Mouse (Mus musculus): ENCODE measurements around the gene Cnpy3. TPM values are rescaled to one million over a fixed set of nuclear protein-coding genes. Genes with fewer than 3 reads are reported as not detected.
A peak's percentile ranks its signal among the peaks of the same experiment; 100 is the strongest.

The Cnpy3 gene
- polyA plus RNA-seq, 1 experiment from 2014 or later, result 60.8 TPM

DNA sequence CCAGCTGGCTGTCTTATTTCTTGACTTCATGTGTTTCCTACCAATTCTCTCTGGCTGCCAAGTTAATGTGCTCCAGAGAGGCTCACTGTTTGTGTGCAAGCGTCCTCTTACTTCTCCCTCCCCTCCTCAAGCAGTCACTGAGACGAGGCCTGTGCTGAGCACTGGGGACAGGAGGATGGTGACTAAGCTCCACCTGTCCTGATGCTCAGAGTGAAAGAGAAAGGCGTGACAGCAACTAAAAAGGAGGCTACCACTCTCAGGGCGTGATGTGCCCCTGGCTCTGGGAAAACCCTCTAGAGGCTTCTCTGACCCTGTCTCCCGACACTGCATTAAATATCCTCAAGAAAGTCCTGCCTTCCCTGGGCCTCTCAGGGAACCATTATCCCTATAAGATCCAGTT, 2.7 kb downstream of the Cnpy3 start:
- H3K4me2 ChIP-seq, result no peak overlapping the region
- peaks cover 13% of the 10 kb centered on the region; the same call in 1 of the 2 replicates for H3K36me3 ChIP-seq (ENCODE audit: control insufficient read depth, insufficient read depth, low read length)
- H3K27me3 ChIP-seq (replicated peaks; ENCODE audit: control insufficient read depth, insufficient read depth, low read length), result no peaks in the 10 kb centered on the region
- no peak overlapping the region for H3K4me3 ChIP-seq (ENCODE audit: low read depth, low read length)
- DNase-seq (ENCODE audit: low spot score) (no peak), ATAC-seq (replicated peaks; ENCODE audit: low FRiP score) (no peak)
- no peaks in the 10 kb centered on the region for H3K9me3 ChIP-seq (ENCODE audit: control insufficient read depth, low read length)
- no peak overlapping the region for H3K9ac ChIP-seq (ENCODE audit: low read depth, low read length)
- H3K27ac ChIP-seq (ENCODE audit: low read depth, low read length), result no peak overlapping the region
- H3K4me1 ChIP-seq (replicated peaks; ENCODE audit: control insufficient read depth, insufficient read depth, low read length), result peaks cover 12% of the 10 kb centered on the region; the same call in 1 of the 2 replicates
- WGBS, result 92% methylated on average over 5 of the region's 5 CpGs

DNA sequence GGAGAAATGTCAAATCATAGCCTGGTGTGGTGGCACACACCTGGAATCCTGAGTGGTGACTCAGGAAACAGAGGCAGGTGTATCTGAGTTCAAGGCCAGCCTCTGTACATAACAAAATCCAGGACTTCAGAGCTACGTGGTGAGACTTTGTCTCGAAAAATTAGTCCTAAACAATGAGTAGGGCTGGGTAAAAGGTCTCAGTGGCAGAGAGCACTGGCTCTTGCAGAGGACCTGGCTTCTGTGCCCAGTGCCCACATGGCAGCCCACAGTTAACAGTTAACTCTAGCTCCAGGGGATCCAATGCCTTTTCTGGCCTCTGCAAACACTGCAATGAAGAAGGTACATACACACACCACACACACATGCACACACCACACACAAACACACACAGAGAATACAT, 4.2 kb downstream of the Cnpy3 start:
- DNase-seq (ENCODE audit: low spot score) (no peak), ATAC-seq (replicated peaks; ENCODE audit: low FRiP score) (no peak)
- 78% methylated on average over 2 of the region's 2 CpGs for WGBS
- Histone ChIP-seq H3K4me1 (replicated peaks; ENCODE audit: control insufficient read depth, insufficient read depth, low read length) (peaks cover 12% of the 10 kb centered on the region; the same call in 1 of the 2 replicates), H3K27me3 (replicated peaks; ENCODE audit: control insufficient read depth, insufficient read depth, low read length) (no peaks in the 10 kb centered on the region), H3K36me3 (ENCODE audit: control insufficient read depth, insufficient read depth, low read length) (peaks cover 20% of the 10 kb centered on the region; the same call in 1 of the 2 replicates), H3K9ac (ENCODE audit: low read depth, low read length) (no peak overlapping the region), H3K4me2 (no peak overlapping the region), H3K27ac (ENCODE audit: low read depth, low read length) (no peak overlapping the region), H3K4me3 (ENCODE audit: low read depth, low read length) (no peak overlapping the region), H3K9me3 (ENCODE audit: control insufficient read depth, low read length) (no peaks in the 10 kb centered on the region)

DNA sequence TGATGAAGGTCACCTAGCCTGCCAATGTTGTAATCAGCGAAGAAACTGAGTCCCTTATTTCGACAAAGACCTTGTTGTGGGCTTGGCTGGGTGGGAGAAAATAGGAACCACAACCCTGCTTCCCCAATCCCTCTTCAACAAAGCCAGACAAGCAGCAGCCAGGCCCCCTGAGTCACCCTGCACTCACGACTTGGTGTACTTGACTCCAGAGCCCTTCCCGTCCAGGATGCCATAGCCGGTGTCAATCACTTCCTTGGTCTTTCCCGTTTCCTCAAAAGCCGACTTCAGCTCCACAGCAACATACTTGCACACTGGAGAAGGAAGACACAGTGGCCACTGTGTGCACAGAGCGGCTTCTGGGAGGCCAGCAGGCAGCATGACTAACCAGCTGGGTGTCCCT, 4.8 kb downstream of the Cnpy3 start:
- Histone ChIP-seq H3K9ac (ENCODE audit: low read depth, low read length) (no peak overlapping the region), H3K36me3 (ENCODE audit: control insufficient read depth, insufficient read depth, low read length) (peaks cover 24% of the 10 kb centered on the region; the same call in 1 of the 2 replicates), H3K27ac (ENCODE audit: low read depth, low read length) (no peak overlapping the region), H3K4me3 (ENCODE audit: low read depth, low read length) (no peak overlapping the region), H3K9me3 (ENCODE audit: control insufficient read depth, low read length) (no peaks in the 10 kb centered on the region), H3K4me1 (replicated peaks; ENCODE audit: control insufficient read depth, insufficient read depth, low read length) (peaks cover 9% of the 10 kb centered on the region; the same call in 1 of the 2 replicates), H3K27me3 (replicated peaks; ENCODE audit: control insufficient read depth, insufficient read depth, low read length) (no peaks in the 10 kb centered on the region), H3K4me2 (no peak overlapping the region)
- no peak for ATAC-seq (replicated peaks; ENCODE audit: low FRiP score)
- 78% methylated on average over 8 of the region's 8 CpGs for WGBS
- DNase-seq (ENCODE audit: low spot score), result no peak

DNA sequence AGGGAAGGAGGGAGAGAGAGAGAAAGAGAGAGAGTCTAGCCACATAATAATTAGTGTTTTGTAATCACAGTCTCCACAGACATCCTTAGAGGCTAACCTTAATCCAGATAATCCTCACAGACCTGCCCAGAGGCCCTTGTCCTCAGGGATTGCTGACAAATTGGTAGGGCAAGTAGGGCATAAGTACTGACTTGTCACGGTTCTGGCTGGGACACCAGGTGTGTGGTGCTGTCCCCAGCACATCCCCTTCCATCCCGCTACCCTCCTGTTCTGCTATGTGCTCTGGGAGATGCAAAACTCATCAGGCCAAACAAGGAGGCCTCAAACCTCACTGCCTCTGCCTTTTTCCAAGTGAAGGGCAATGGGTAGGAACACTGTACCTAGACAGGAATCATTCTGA, 6.5 kb downstream of the Cnpy3 start:
- WGBS, result 90% methylated on average over 2 of the region's 2 CpGs
- H3K9me3 ChIP-seq (ENCODE audit: control insufficient read depth, low read length), result no peaks in the 10 kb centered on the region

DNA sequence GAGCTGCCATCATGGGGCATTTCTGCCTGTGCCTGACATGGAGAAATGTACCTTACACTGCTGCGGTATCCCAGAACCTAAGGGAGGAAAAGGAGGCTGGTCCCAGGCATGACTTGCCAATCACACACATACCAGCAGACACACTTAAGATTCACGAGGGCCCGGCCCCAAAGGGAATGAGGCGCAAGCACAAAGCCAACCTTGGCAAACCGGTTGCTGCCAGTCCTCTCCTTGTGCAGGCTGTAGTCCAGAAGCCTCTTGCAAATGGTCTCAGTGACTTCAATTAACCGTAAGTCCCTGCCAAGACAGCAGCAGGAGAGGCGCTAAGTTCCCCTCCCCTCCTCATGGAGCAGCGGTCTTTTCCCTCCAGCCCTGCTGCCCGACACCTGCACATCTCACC, 9.0 kb downstream of the Cnpy3 start:
- Histone ChIP-seq H3K4me3 (ENCODE audit: low read depth, low read length) (no peak overlapping the region), H3K36me3 (ENCODE audit: control insufficient read depth, insufficient read depth, low read length) (peaks cover 24% of the 10 kb centered on the region; the same call in 1 of the 2 replicates), H3K27me3 (replicated peaks; ENCODE audit: control insufficient read depth, insufficient read depth, low read length) (no peaks in the 10 kb centered on the region), H3K27ac (ENCODE audit: low read depth, low read length) (no peak overlapping the region), H3K4me2 (no peak overlapping the region), H3K9ac (ENCODE audit: low read depth, low read length) (no peak overlapping the region), H3K9me3 (ENCODE audit: control insufficient read depth, low read length) (no peaks in the 10 kb centered on the region), H3K4me1 (replicated peaks; ENCODE audit: control insufficient read depth, insufficient read depth, low read length) (no peaks in the 10 kb centered on the region; the same call in 1 of the 2 replicates)
- WGBS, result 91% methylated on average over 9 of the region's 9 CpGs
- no peak for ATAC-seq (replicated peaks; ENCODE audit: low FRiP score)
- DNase-seq (ENCODE audit: low spot score), result no peak

More for the DNA sequence above, 6.5 kb downstream of the Cnpy3 start:
- Histone ChIP-seq H3K36me3 (ENCODE audit: control insufficient read depth, insufficient read depth, low read length) (peaks cover 24% of the 10 kb centered on the region; the same call in 1 of the 2 replicates), H3K9ac (ENCODE audit: low read depth, low read length) (no peak overlapping the region), H3K4me3 (ENCODE audit: low read depth, low read length) (no peak overlapping the region), H3K27ac (ENCODE audit: low read depth, low read length) (no peak overlapping the region), H3K4me2 (no peak overlapping the region), H3K27me3 (replicated peaks; ENCODE audit: control insufficient read depth, insufficient read depth, low read length) (no peaks in the 10 kb centered on the region), H3K4me1 (replicated peaks; ENCODE audit: control insufficient read depth, insufficient read depth, low read length) (peaks cover 2% of the 10 kb centered on the region; the same call in 1 of the 2 replicates)
- ATAC-seq (replicated peaks; ENCODE audit: low FRiP score) (no peak), DNase-seq (ENCODE audit: low spot score) (no peak)

DNA sequence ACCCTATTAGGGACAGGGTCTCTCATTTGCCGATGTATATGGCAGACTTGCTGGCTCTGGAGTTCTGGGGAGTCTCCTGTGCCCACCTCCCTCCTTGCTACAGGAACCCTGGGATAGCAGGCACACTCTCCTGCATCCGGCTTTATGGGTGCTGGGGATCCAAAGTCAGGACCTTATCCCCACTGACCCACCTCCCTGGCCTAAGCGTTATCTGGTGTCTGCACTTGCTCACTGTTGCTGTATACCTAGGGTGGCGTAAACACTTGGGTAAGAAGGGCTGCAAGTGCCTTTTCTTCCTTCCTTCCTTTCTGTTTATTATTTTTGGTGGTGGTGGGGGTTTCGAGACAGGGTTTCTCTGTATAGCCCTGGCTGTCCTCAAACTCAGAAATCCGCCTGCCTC, 10.7 kb downstream of the Cnpy3 start:
- H3K9ac ChIP-seq (ENCODE audit: low read depth, low read length), result no peak overlapping the region
- peak overlapping the region; percentile 77 for H3K27ac ChIP-seq (ENCODE audit: low read depth, low read length)
- WGBS, result 78% methylated on average over 6 of the region's 6 CpGs
- peak overlapping the region; percentile 37 for H3K4me2 ChIP-seq
- no peaks in the 10 kb centered on the region for H3K9me3 ChIP-seq (ENCODE audit: control insufficient read depth, low read length)
- peaks cover 2% of the 10 kb centered on the region; the same call in 1 of the 2 replicates for H3K4me1 ChIP-seq (replicated peaks; ENCODE audit: control insufficient read depth, insufficient read depth, low read length)
- DNase-seq (ENCODE audit: low spot score) (no peak), ATAC-seq (replicated peaks; ENCODE audit: low FRiP score) (peak; percentile 87)
- H3K36me3 ChIP-seq (ENCODE audit: control insufficient read depth, insufficient read depth, low read length), result peaks cover 19% of the 10 kb centered on the region; the same call in 1 of the 2 replicates
- H3K27me3 ChIP-seq (replicated peaks; ENCODE audit: control insufficient read depth, insufficient read depth, low read length), result no peaks in the 10 kb centered on the region
- H3K4me3 ChIP-seq (ENCODE audit: low read depth, low read length), result no peak overlapping the region

DNA sequence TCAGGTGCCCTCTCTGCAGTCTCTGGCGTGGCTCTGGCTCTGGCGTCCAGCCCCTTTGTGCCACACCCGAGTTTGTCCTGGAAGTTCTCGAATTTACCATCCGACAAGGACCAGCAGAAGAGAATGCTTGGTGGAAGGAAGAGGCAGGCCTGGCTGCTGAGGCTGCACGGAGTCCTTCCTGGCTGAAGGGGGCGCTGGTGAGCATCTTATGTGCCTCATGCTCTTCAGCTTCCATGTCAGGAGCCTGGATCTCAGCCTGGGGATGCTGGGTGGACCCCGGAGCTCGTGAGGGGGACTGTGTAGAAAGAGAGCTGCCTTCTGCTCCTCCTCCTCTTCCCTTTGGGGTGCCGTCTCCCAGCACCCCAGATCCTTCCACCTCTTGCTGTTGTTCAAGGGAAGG, 15.9 kb downstream of the Cnpy3 start:
- H3K9me3 ChIP-seq (ENCODE audit: control insufficient read depth, low read length), result no peaks in the 10 kb centered on the region
- H3K36me3 ChIP-seq (ENCODE audit: control insufficient read depth, insufficient read depth, low read length), result peaks cover 6% of the 10 kb centered on the region; the same call in 1 of the 2 replicates
- DNase-seq (ENCODE audit: low spot score), result peak; percentile 46
- no peak overlapping the region for H3K9ac ChIP-seq (ENCODE audit: low read depth, low read length)
- H3K4me3 ChIP-seq (ENCODE audit: low read depth, low read length), result no peak overlapping the region
- 0 out of 2 replicates have a peak, but pooled peaks have one; percentile 26 for ATAC-seq (replicated peaks; ENCODE audit: low FRiP score)
- WGBS, result 68% methylated on average over 10 of the region's 10 CpGs
- H3K4me2 ChIP-seq, result no peak overlapping the region
- H3K27me3 ChIP-seq (replicated peaks; ENCODE audit: control insufficient read depth, insufficient read depth, low read length), result no peaks in the 10 kb centered on the region
- peak overlapping the region; percentile 25; the same call in 1 of the 2 replicates for H3K27ac ChIP-seq (ENCODE audit: low read depth, low read length)
- peaks cover 2% of the 10 kb centered on the region; the same call in 1 of the 2 replicates for H3K4me1 ChIP-seq (replicated peaks; ENCODE audit: control insufficient read depth, insufficient read depth, low read length)

DNA sequence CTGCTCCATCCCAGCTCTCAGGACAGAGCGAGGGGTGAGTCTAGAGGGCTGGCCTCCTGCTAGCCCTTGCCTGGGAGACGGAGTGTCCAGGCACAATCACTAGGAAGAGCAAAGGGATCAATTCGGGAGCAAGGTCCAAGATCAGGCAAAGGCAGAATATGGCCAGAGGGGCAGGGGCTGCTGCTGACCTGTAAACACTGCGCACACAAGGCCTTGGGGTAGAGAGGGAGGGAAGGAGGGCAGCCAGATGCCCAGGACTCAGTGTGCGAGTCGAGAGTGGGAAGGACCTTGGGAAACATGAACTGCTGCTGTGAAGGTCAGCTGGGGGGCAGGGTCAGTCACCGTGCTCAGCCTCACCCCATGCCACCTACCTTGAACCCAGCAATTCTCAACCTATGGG, 16.7 kb downstream of the Cnpy3 start:
- peaks cover 2% of the 10 kb centered on the region; the same call in 1 of the 2 replicates for H3K4me1 ChIP-seq (replicated peaks; ENCODE audit: control insufficient read depth, insufficient read depth, low read length)
- H3K36me3 ChIP-seq (ENCODE audit: control insufficient read depth, insufficient read depth, low read length), result peaks cover 6% of the 10 kb centered on the region; the same call in 1 of the 2 replicates
- H3K4me2 ChIP-seq, result peak overlapping the region; percentile 7; the same call in 1 of the 2 replicates
- DNase-seq (ENCODE audit: low spot score) (no peak), ATAC-seq (replicated peaks; ENCODE audit: low FRiP score) (peak; percentile 48)
- H3K4me3 ChIP-seq (ENCODE audit: low read depth, low read length), result no peak overlapping the region
- H3K27me3 ChIP-seq (replicated peaks; ENCODE audit: control insufficient read depth, insufficient read depth, low read length), result no peaks in the 10 kb centered on the region
- WGBS, result 79% methylated on average over 7 of the region's 7 CpGs
- H3K9ac ChIP-seq (ENCODE audit: low read depth, low read length), result no peak overlapping the region
- H3K9me3 ChIP-seq (ENCODE audit: control insufficient read depth, low read length), result no peaks in the 10 kb centered on the region
- peak overlapping the region; percentile 43; the same call in 1 of the 2 replicates for H3K27ac ChIP-seq (ENCODE audit: low read depth, low read length)

DNA sequence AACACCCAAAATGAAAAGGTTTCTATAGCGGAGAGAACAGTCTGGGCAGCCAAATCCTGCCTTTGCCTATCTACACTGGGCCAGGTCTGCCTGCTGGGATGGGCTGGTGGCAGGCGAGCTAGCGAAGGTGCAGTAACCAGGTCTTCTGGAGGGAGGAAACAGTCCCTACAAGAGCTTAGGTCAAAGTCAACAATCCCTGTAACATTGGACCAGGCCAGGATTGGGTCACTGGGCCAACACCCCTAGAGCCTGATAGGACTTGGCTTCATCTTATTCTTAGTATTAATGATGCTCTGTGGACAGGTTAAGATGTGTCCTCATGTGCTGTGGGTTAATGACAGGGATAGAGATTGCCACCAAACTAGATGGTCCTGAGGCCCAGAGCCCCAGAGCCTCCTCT, 18.0 kb downstream of the Cnpy3 start:
- Histone ChIP-seq H3K9ac (ENCODE audit: low read depth, low read length) (no peak overlapping the region), H3K4me2 (no peak overlapping the region), H3K27ac (ENCODE audit: low read depth, low read length) (no peak overlapping the region), H3K9me3 (ENCODE audit: control insufficient read depth, low read length) (no peaks in the 10 kb centered on the region), H3K4me3 (ENCODE audit: low read depth, low read length) (no peak overlapping the region), H3K4me1 (replicated peaks; ENCODE audit: control insufficient read depth, insufficient read depth, low read length) (peaks cover 2% of the 10 kb centered on the region), H3K36me3 (ENCODE audit: control insufficient read depth, insufficient read depth, low read length) (peaks cover 6% of the 10 kb centered on the region; the same call in 1 of the 2 replicates), H3K27me3 (replicated peaks; ENCODE audit: control insufficient read depth, insufficient read depth, low read length) (peaks cover 7% of the 10 kb centered on the region)
- DNase-seq (ENCODE audit: low spot score) (no peak), ATAC-seq (replicated peaks; ENCODE audit: low FRiP score) (no peak)
- WGBS, result 85% methylated on average over 3 of the region's 3 CpGs
